Mouse (Mus musculus): ENCODE results near the gene Clpp.

The Clpp gene

GRCm38 (mm10) chr17:56988441-56988840 lies 1.7 kb upstream of the Clpp start:
- DNase-seq = no peak

- DNase-seq = no peak
Measured at GRCm38 (mm10) chr17:56988921-56989430, 1.1 kb upstream of the Clpp start.

GRCm38 (mm10) chr17:56989467-56990114 lies 514 bp upstream of the Clpp start:
- DNase-seq = peak; percentile 38

GRCm38 (mm10) chr17:56990966-56991365 lies 861 bp downstream of the Clpp start:
- DNase-seq = no peak

GRCm38 (mm10) chr17:56995046-56995445 lies 4.9 kb downstream of the Clpp start:
- DNase-seq = no peak

- no peak for DNase-seq
Measured at GRCm38 (mm10) chr17:56996506-56996905, 6.4 kb downstream of the Clpp start.

- DNase-seq = peak; percentile 95
Measured at GRCm38 (mm10) chr17:56997029-56997667, 7.0 kb downstream of the Clpp start, which contains the start of gene Alkbh7. TSS of gene Alkbh7 (plus strand) at chr17:56997339.

- DNase-seq = no peak
Measured at GRCm38 (mm10) chr17:56999414-56999813, 9.3 kb downstream of the Clpp start.

GRCm38 (mm10) chr17:56999968-57000609 lies 10.0 kb downstream of the Clpp start, which contains the start of gene Pspn:
TSS of gene Pspn (minus strand) at chr17:57000018.
- no peak for DNase-seq

- no peak for DNase-seq
Measured at GRCm38 (mm10) chr17:57001228-57001627, 11.1 kb downstream of the Clpp start.

- no peak for DNase-seq
Measured at GRCm38 (mm10) chr17:57003994-57004393, 13.9 kb downstream of the Clpp start.

- DNase-seq = no peak
Measured at GRCm38 (mm10) chr17:57007137-57007905, 17.2 kb downstream of the Clpp start.

GRCm38 (mm10) chr17:57010911-57011235 lies 20.8 kb downstream of the Clpp start:
- DNase-seq = no peak

GRCm38 (mm10) chr17:57011236-57012141 lies 21.4 kb downstream of the Clpp start, which contains the start of the genes Gtf2f1 and Gm17949:
TSS of gene Gtf2f1 (minus strand) at chr17:57011288.
TSS of gene Gm17949 (plus strand) at chr17:57011469.
- DNase-seq = peak; percentile 93

- DNase-seq = no peak
Measured at GRCm38 (mm10) chr17:57012245-57012795, 22.2 kb downstream of the Clpp start.

GRCm38 (mm10) chr17:57019693-57020092 lies 29.6 kb downstream of the Clpp start:
- DNase-seq = no peak

- DNase-seq = no peak
Measured at GRCm38 (mm10) chr17:57020960-57021359, 30.9 kb downstream of the Clpp start.

- no peak for DNase-seq
Measured at GRCm38 (mm10) chr17:57027471-57027870, 37.4 kb downstream of the Clpp start.

GRCm38 (mm10) chr17:57029691-57030090 lies 39.6 kb downstream of the Clpp start:
- DNase-seq = no peak

- DNase-seq = peak; percentile 99
Measured at GRCm38 (mm10) chr17:57030931-57031660, 41.0 kb downstream of the Clpp start, which contains the start of gene Khsrp. TSS of gene Khsrp (minus strand) at chr17:57031522.

Data from thymus, postnatal 14 days (tissue).